Mouse (Mus musculus): ENCODE measurements around the gene Trdmt1. TPM values are rescaled to one million over a fixed set of nuclear protein-coding genes. Genes with fewer than 3 reads are reported as not detected.

Trdmt1 gene
- polyA plus RNA-seq, 1 experiment from 2014 or later, result 8.2 TPM

DNA sequence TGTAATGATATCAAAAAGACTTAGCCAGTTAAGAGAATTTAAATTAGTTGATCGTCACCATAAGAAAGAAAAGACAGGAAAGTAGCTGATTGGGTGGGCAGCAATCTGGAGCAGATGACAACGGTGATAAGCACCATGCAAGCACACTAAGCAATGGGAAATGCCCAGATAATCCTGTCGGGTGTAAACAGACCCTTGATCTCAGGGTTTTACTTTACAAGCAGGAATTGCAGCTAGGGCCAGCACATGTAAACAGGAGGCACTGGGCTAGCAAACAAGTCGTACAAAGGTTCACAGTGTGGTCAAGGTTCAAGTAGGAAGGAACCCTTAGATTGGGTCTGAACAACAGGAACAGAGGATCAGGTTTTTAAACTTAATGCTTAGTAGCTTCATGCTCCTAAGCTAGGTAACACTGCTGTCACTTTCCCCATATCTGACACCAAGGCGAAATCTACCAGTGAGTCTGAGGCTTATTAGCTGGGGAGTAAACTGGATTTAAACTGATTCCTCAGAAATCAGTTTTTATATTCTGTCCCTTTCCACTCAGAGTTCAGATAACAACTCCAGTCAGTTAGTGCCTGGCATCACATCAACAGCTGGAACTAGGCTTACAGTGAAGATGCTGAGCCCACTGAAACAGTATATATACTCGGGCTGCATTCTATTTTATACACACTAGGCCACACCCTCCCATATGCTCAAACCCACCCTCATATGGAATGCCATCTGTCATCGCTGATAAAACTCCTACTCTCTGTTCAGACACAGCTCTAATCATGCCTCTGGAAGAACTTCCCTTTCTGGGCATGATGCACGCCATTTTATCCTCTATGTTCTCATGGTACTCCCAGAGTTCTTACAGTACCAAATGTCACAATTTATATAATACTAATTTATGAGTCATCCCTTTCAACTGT lies 20.7 kb downstream of the Trdmt1 start:
- no peak for ATAC-seq (ENCODE audit: low FRiP score, low read depth)
- WGBS, result 59% methylated on average over 8 of the region's 8 CpGs

GRCm38 (mm10) chr2:13522106-13522505 lies 22.4 kb downstream of the Trdmt1 start:
- Histone ChIP-seq H3K4me2 (replicated peaks) (no peak overlapping the region), H3K4me1 (0 out of 2 replicates have a peak, but pooled peaks cover under 1% of the 10 kb centered on the region), H3K4me3 (no peak overlapping the region), H3K9me3 (no peaks in the 10 kb centered on the region), H3K36me3 (0 out of 2 replicates have a peak, but pooled peaks cover 4% of the 10 kb centered on the region), H3K9ac (replicated peaks) (no peak overlapping the region), H3K27ac (replicated peaks) (no peak overlapping the region), H3K27me3 (no peaks in the 10 kb centered on the region)
- no peak for ATAC-seq (ENCODE audit: low FRiP score, low read depth)
- 53% methylated on average over 8 of the region's 8 CpGs for WGBS

More for the DNA sequence above, 20.7 kb downstream of the Trdmt1 start:
- Histone ChIP-seq H3K36me3 (0 out of 2 replicates have a peak, but pooled peaks cover 4% of the 10 kb centered on the region), H3K4me2 (replicated peaks) (no peak overlapping the region), H3K27me3 (no peaks in the 10 kb centered on the region), H3K4me3 (no peak overlapping the region), H3K9ac (replicated peaks) (no peak overlapping the region), H3K27ac (replicated peaks) (no peak overlapping the region), H3K9me3 (no peaks in the 10 kb centered on the region), H3K4me1 (0 out of 2 replicates have a peak, but pooled peaks cover 4% of the 10 kb centered on the region)

GRCm38 (mm10) chr2:13514949-13515348 lies 29.5 kb downstream of the Trdmt1 start:
- H3K27ac ChIP-seq (replicated peaks), result no peak overlapping the region
- H3K4me2 ChIP-seq (replicated peaks), result no peak overlapping the region
- H3K4me3 ChIP-seq, result no peak overlapping the region
- H3K9ac ChIP-seq (replicated peaks), result no peak overlapping the region
- H3K27me3 ChIP-seq, result no peaks in the 10 kb centered on the region
- 42% methylated on average over 4 of the region's 4 CpGs for WGBS
- H3K9me3 ChIP-seq, result no peaks in the 10 kb centered on the region
- ATAC-seq (ENCODE audit: low FRiP score, low read depth), result no peak
- 0 out of 2 replicates have a peak, but pooled peaks cover 7% of the 10 kb centered on the region for H3K4me1 ChIP-seq
- 0 out of 2 replicates have a peak, but pooled peaks cover 4% of the 10 kb centered on the region for H3K36me3 ChIP-seq

GRCm38 (mm10) chr2:13502717-13503116 lies 41.8 kb downstream of the Trdmt1 start:
- Histone ChIP-seq H3K9me3 (no peaks in the 10 kb centered on the region), H3K27me3 (no peaks in the 10 kb centered on the region), H3K9ac (replicated peaks) (no peak overlapping the region), H3K27ac (replicated peaks) (no peak overlapping the region), H3K36me3 (no peaks in the 10 kb centered on the region), H3K4me2 (replicated peaks) (no peak overlapping the region), H3K4me3 (no peak overlapping the region), H3K4me1 (peaks cover 4% of the 10 kb centered on the region; the same call in 1 of the 2 replicates)
- no peak for ATAC-seq (ENCODE audit: low FRiP score, low read depth)
- 93% methylated on average over 2 of the region's 2 CpGs for WGBS

DNA sequence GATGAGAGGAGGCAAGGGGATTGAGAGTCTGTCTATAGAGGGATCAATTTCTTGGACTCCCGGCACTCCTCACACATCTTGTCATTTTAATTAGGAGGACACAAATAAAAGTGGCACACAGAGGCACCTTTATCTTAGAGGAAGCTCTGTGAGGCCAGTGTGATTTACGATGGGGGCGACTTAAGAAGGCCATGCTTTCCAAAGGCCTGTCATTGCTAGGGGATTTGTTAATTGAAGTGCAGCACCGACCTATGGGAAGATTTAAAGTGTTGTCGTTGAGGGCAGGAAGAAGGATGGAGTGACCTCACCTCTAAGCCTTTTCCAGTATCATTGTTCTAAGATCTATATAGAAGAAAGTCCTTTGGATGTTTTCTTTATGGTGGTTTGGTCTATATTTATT lies 42.9 kb downstream of the Trdmt1 start:
- Histone ChIP-seq H3K9me3 (no peaks in the 10 kb centered on the region), H3K9ac (replicated peaks) (no peak overlapping the region), H3K4me2 (replicated peaks) (no peak overlapping the region), H3K4me3 (no peak overlapping the region), H3K4me1 (peaks cover 4% of the 10 kb centered on the region; the same call in 1 of the 2 replicates), H3K36me3 (no peaks in the 10 kb centered on the region), H3K27me3 (no peaks in the 10 kb centered on the region), H3K27ac (replicated peaks) (no peak overlapping the region)
- 17% methylated on average over 5 of the region's 5 CpGs for WGBS
- no peak for ATAC-seq (ENCODE audit: low FRiP score, low read depth)

GRCm38 (mm10) chr2:13500298-13500999 lies 44.0 kb downstream of the Trdmt1 start:
- H3K4me2 ChIP-seq (replicated peaks), result no peak overlapping the region
- peaks cover 4% of the 10 kb centered on the region; the same call in 1 of the 2 replicates for H3K4me1 ChIP-seq
- H3K27me3 ChIP-seq, result no peaks in the 10 kb centered on the region
- no peaks in the 10 kb centered on the region for H3K36me3 ChIP-seq
- H3K9me3 ChIP-seq, result no peaks in the 10 kb centered on the region
- no peak overlapping the region for H3K9ac ChIP-seq (replicated peaks)
- peak; percentile 94 for ATAC-seq (ENCODE audit: low FRiP score, low read depth)
- H3K4me3 ChIP-seq, result no peak overlapping the region
- WGBS, result 38% methylated on average over 5 of the region's 5 CpGs
- no peak overlapping the region for H3K27ac ChIP-seq (replicated peaks)

- 88% methylated on average over 7 of the region's 7 CpGs for WGBS
- no peak for ATAC-seq (ENCODE audit: low FRiP score, low read depth)
- Histone ChIP-seq H3K9ac (replicated peaks) (no peak overlapping the region), H3K4me1 (peaks cover 4% of the 10 kb centered on the region; the same call in 1 of the 2 replicates), H3K4me3 (no peak overlapping the region), H3K36me3 (no peaks in the 10 kb centered on the region), H3K27ac (replicated peaks) (no peak overlapping the region), H3K27me3 (no peaks in the 10 kb centered on the region), H3K4me2 (replicated peaks) (no peak overlapping the region), H3K9me3 (no peaks in the 10 kb centered on the region)
Observed at GRCm38 (mm10) chr2:13499196-13499595, 45.3 kb downstream of the Trdmt1 start.

DNA sequence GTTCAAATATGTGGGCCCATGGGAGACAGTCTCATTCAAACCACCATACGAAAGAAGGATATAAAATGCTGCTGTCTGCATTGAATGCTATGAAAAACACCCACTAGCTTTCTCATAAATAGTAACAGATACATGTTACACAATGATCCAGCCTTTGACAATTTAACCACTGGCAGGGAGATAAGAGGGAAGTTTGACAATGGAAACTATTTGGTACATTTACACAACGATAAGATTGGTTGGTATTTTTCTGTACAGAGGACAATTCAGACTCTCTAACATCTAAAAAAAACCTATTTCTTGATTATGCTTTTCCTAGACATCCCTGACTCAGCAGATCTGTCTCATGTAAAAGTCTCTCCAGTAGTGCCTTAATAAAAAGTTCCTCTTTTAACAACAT lies 48.4 kb downstream of the Trdmt1 start:
- no peak overlapping the region for H3K27ac ChIP-seq (replicated peaks)
- no peak overlapping the region for H3K4me3 ChIP-seq
- H3K27me3 ChIP-seq, result no peaks in the 10 kb centered on the region
- no peak overlapping the region for H3K4me2 ChIP-seq (replicated peaks)
- ATAC-seq (ENCODE audit: low FRiP score, low read depth), result no peak
- WGBS, result 91% methylated on average over 2 of the region's 2 CpGs
- H3K36me3 ChIP-seq, result no peaks in the 10 kb centered on the region
- no peak overlapping the region for H3K9ac ChIP-seq (replicated peaks)
- H3K4me1 ChIP-seq, result peaks cover 10% of the 10 kb centered on the region
- H3K9me3 ChIP-seq, result no peaks in the 10 kb centered on the region

DNA sequence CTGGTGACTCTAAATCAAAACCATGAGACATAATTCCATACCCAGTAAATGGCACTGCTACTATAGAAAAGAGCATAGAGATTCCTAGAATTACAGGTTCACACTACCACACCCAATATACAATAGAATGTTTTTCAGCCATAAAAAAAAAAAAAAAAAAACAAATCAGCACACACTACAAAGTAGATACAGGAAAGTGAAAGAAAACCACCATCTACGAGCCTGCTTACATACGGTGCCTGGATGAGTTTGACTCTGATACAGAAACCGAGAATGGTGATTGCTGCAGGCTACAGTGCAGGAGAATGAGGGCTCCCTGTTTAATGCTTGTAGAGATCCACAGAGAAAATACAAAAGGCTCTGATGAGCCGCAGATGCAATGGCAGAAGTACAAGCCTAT lies 51.5 kb downstream of the Trdmt1 start:
- no peak overlapping the region for H3K4me3 ChIP-seq
- no peaks in the 10 kb centered on the region for H3K9me3 ChIP-seq
- H3K4me1 ChIP-seq, result peaks cover 10% of the 10 kb centered on the region
- no peak overlapping the region for H3K4me2 ChIP-seq (replicated peaks)
- WGBS, result 77% methylated on average over 4 of the region's 4 CpGs
- no peak for ATAC-seq (ENCODE audit: low FRiP score, low read depth)
- H3K27me3 ChIP-seq, result no peaks in the 10 kb centered on the region
- H3K36me3 ChIP-seq, result no peaks in the 10 kb centered on the region
- no peak overlapping the region for H3K27ac ChIP-seq (replicated peaks)
- no peak overlapping the region for H3K9ac ChIP-seq (replicated peaks)

DNA sequence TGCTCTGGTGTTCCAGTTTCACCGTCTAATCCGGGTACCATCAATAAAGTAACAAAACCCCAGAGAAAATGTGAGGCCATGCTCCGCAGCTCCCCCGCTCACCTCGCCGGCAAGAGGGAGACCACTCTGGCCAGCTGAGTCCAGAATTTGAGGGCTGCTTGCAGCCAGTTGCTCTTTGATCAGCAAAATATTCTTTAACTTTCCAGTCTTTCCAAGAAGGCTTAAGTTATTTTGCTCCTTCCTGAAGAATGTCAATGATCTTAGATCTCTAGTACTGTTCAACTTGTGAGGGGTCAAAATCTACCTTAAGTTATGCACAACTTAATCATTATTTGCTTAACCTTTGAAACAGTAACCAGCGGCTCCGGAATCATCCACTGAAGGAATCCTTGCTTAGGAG lies 52.7 kb downstream of the Trdmt1 start, which contains the start of gene Cubn:
Cubn (minus strand) TSS at position 80 of the 400 bp plus-strand sequence.
- Histone ChIP-seq H3K9ac (replicated peaks) (no peak within 1 kb of the TSS), H3K27me3 (no peaks in the 10 kb centered on the region), H3K4me1 (peaks cover 10% of the 10 kb centered on the region), H3K4me2 (replicated peaks) (no peak within 1 kb of the TSS), H3K36me3 (no peaks in the 10 kb centered on the region), H3K4me3 (no peak within 1 kb of the TSS), H3K27ac (replicated peaks) (no peak within 1 kb of the TSS), H3K9me3 (no peaks in the 10 kb centered on the region)
- no peak for ATAC-seq (ENCODE audit: low FRiP score, low read depth)
- WGBS, result 23% methylated on average over 8 of the region's 8 CpGs

DNA sequence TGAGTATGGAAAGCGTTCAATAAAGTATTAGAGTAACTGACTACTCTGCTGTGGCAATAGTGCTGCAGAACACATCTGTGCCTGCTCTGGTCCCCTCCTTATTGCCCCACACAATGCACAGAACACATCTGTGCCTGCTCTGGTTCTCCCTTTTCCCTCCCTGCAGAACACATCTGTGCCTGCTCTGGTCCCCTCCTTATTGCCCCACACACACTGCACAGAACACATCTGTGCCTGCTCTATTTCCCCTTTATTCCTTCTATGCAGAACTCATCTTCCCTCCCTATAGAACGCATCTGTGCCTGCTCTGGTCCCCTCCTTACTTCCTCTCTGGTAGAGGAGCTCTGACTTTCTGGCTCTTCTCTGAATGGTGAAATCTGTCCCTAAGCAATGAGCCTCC lies 54.0 kb downstream of the Trdmt1 start:
- H3K27me3 ChIP-seq, result no peaks in the 10 kb centered on the region
- no peak overlapping the region for H3K27ac ChIP-seq (replicated peaks)
- no peak overlapping the region for H3K9ac ChIP-seq (replicated peaks)
- no peak overlapping the region for H3K4me3 ChIP-seq
- H3K36me3 ChIP-seq, result no peaks in the 10 kb centered on the region
- ATAC-seq (ENCODE audit: low FRiP score, low read depth), result no peak
- peaks cover 10% of the 10 kb centered on the region for H3K4me1 ChIP-seq
- no peak overlapping the region for H3K4me2 ChIP-seq (replicated peaks)
- no peaks in the 10 kb centered on the region for H3K9me3 ChIP-seq
- 90% methylated on average over 2 of the region's 2 CpGs for WGBS

- Histone ChIP-seq H3K36me3 (no peaks in the 10 kb centered on the region), H3K4me2 (replicated peaks) (no peak overlapping the region), H3K4me1 (peaks cover 2% of the 10 kb centered on the region), H3K27ac (replicated peaks) (no peak overlapping the region), H3K9me3 (no peaks in the 10 kb centered on the region), H3K9ac (replicated peaks) (no peak overlapping the region), H3K27me3 (no peaks in the 10 kb centered on the region), H3K4me3 (no peak overlapping the region)
- WGBS, result 81% methylated on average over 8 of the region's 8 CpGs
- no peak for ATAC-seq (ENCODE audit: low FRiP score, low read depth)
Observed at GRCm38 (mm10) chr2:13486470-13486869, 58.0 kb downstream of the Trdmt1 start.

Measured in midbrain, embryonic 12.5 days (tissue).